Mouse (Mus musculus) C2C12 (cell line): ENCODE results near the gene Zfp473. TPM values are rescaled to one million over a fixed set of nuclear protein-coding genes. Genes with fewer than 3 reads are reported as not detected.

Experiments used
- H3K27me3 ChIP-seq: one replicate; pipeline ENCODE4 v1.6.1; 2011; ENCODE audit not compliant: control insufficient read depth, insufficient read depth, insufficient read length
- H3K36me3 ChIP-seq: one replicate; pipeline ENCODE4 v1.6.1; 2011; ENCODE audit not compliant: control insufficient read depth, insufficient read depth
- H3K4me3 ChIP-seq: one replicate; pipeline ENCODE4 v1.5.1; 2011; ENCODE audit warnings: mild to moderate bottlenecking, control low read depth; ENCODE audit not compliant: poor library complexity, insufficient read depth, severe bottlenecking
- H3K79me2 ChIP-seq: one replicate; pipeline ENCODE4 v1.6.1; 2011; ENCODE audit not compliant: control insufficient read depth, insufficient read depth
- H3K79me3 ChIP-seq: one replicate; pipeline ENCODE4 v1.6.1; 2011; ENCODE audit warnings: low read depth, control low read depth
- H3ac ChIP-seq: one replicate; pipeline ENCODE3; 2011; ENCODE audit warnings: low read depth; ENCODE audit not compliant: control insufficient read depth, insufficient read length
- CEBPB ChIP-seq: IDR thresholded peaks from one replicate; pipeline ENCODE4 v1.6.1; 2011; ENCODE audit warnings: low read depth, mild to moderate bottlenecking, control low read depth, moderate library complexity
- CTCF ChIP-seq: IDR thresholded peaks from one replicate; pipeline ENCODE4 v1.5.1; 2011; ENCODE audit not compliant: control insufficient read depth, insufficient read depth, insufficient read length
- FOSL1 ChIP-seq: IDR thresholded peaks from one replicate; pipeline ENCODE4 v1.8.0; 2011; ENCODE audit warnings: mild to moderate bottlenecking, low read length; ENCODE audit not compliant: poor library complexity, insufficient read depth, severe bottlenecking
- MAX ChIP-seq: IDR thresholded peaks from one replicate; pipeline ENCODE4 v1.6.1; 2011; ENCODE audit warnings: mild to moderate bottlenecking, control low read depth
- MYOD1 ChIP-seq: IDR thresholded peaks from one replicate; pipeline ENCODE4 v1.6.1; 2011; ENCODE audit warnings: low read depth; ENCODE audit not compliant: control insufficient read depth, insufficient read length
- MYOG ChIP-seq: IDR thresholded peaks from one replicate; pipeline ENCODE4 v1.6.1; 2011; ENCODE audit not compliant: control insufficient read depth, insufficient read length; ENCODE audit errors: extremely low read depth
- USF1 ChIP-seq: IDR thresholded peaks from one replicate; pipeline ENCODE4 v1.6.1; 2011; ENCODE audit warnings: low read depth, mild to moderate bottlenecking, control low read depth, moderate library complexity
- polyA plus RNA-seq: library from polyadenylated mRNA; unstranded; fragments of >200 nt; fragmentation: generic; extraction: Trizol; gene quantifications from one replicate; pipeline ENCODE4 v1.2.1, GENCODE M21; 2012; ENCODE audit warnings: missing spikeins

Gene Zfp473
- polyA plus RNA-seq, 1 experiment = 0.29 TPM

- peaks cover 7% of the 10 kb centered on the region for H3K79me2 ChIP-seq
- H3K36me3 ChIP-seq = peaks cover 12% of the 10 kb centered on the region
- peak within 1 kb of the TSS; percentile 45 for H3K4me3 ChIP-seq
- H3K79me3 ChIP-seq = peaks cover 3% of the 10 kb centered on the region
- H3K27me3 ChIP-seq = no peaks in the 10 kb centered on the region
- no peak for TF ChIP-seq MYOG
- no peak for TF ChIP-seq FOSL1
- no peak for TF ChIP-seq CEBPB
- TF ChIP-seq MAX = peak; percentile 10
- TF ChIP-seq CTCF = no peak
- no peak for TF ChIP-seq USF1
- H3ac ChIP-seq = peak within 1 kb of the TSS; percentile 80
Observed at GRCm38 (mm10) chr7:44748101-44749044, 2.5 kb downstream of the Zfp473 start, which contains the start of gene Vrk3. TSS of gene Vrk3 (plus strand) at chr7:44748413.

GRCm38 (mm10) chr7:44747115-44747514, 3.7 kb downstream of the Zfp473 start:
- H3K79me2 ChIP-seq = peaks cover 7% of the 10 kb centered on the region
- TF ChIP-seq MAX (no peak), MYOG (no peak), MYOD1 (no peak), USF1 (no peak), CTCF (no peak), FOSL1 (no peak)
- H3K27me3 ChIP-seq = no peaks in the 10 kb centered on the region
- H3K36me3 ChIP-seq = peaks cover 4% of the 10 kb centered on the region
- H3K79me3 ChIP-seq = peaks cover 3% of the 10 kb centered on the region
- H3ac ChIP-seq = no peak overlapping the region
- no peak overlapping the region for H3K4me3 ChIP-seq

DNA sequence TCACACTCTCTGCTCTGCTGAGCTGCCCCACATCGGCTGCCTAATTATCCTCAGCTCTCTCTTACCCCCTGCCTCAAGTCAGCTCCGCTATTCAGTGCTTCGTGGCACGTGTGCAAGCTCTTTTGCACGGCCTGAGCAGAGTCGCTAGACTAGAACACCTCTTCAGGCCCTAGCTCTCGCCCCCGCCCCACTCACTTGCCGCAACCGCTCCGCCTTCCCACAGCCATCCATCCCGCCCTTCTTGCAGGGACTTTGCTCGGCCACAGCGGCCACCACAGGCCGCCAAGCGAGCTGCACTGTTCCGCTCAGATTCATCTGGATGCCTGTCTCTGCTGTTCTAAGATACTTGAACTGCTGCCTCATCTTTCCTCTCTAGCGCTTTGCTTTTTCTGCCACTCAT, 5.8 kb downstream of the Zfp473 start:
- no peaks in the 10 kb centered on the region for H3K36me3 ChIP-seq
- peaks cover 7% of the 10 kb centered on the region for H3K79me2 ChIP-seq
- no peak for TF ChIP-seq MYOD1
- TF ChIP-seq CTCF = peak; percentile 83
- peak; percentile 24 for TF ChIP-seq CEBPB
- peak overlapping the region; percentile 25 for H3ac ChIP-seq
- peak overlapping the region; percentile 14 for H3K4me3 ChIP-seq
- H3K27me3 ChIP-seq = no peaks in the 10 kb centered on the region
- no peaks in the 10 kb centered on the region for H3K79me3 ChIP-seq

DNA sequence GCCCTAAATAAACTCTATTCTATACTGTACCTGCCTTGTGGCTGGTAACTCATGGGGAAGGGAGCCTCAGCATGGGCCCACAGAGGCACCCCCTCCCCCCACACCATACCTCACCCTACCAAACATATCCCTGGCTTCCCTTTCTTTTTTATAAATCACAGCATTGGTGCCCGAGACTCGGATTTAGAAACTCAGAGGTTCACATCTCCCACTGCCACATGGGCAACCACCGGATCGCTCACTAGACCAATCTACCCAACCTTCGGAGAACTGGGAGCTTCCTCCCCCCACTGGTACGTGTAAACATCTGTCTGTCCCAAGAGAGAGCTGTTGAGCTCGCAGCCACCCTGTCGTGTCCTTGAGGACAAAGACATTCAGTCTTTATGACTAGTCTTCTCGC, 6.6 kb downstream of the Zfp473 start:
- Histone ChIP-seq H3ac (no peak overlapping the region), H3K36me3 (no peaks in the 10 kb centered on the region), H3K79me3 (no peaks in the 10 kb centered on the region), H3K79me2 (peaks cover under 1% of the 10 kb centered on the region), H3K4me3 (no peak overlapping the region), H3K27me3 (no peaks in the 10 kb centered on the region)
- TF ChIP-seq USF1 (no peak), MYOG (no peak), MAX (no peak), CEBPB (no peak), FOSL1 (no peak), CTCF (no peak), MYOD1 (no peak)

- Histone ChIP-seq H3K79me3 (no peaks in the 10 kb centered on the region), H3K79me2 (no peaks in the 10 kb centered on the region), H3K4me3 (no peak overlapping the region), H3K27me3 (no peaks in the 10 kb centered on the region), H3ac (no peak overlapping the region), H3K36me3 (no peaks in the 10 kb centered on the region)
- TF ChIP-seq MYOD1 (no peak), MYOG (no peak), USF1 (no peak), MAX (no peak)
Observed at GRCm38 (mm10) chr7:44741361-44741760, 9.5 kb downstream of the Zfp473 start.

DNA sequence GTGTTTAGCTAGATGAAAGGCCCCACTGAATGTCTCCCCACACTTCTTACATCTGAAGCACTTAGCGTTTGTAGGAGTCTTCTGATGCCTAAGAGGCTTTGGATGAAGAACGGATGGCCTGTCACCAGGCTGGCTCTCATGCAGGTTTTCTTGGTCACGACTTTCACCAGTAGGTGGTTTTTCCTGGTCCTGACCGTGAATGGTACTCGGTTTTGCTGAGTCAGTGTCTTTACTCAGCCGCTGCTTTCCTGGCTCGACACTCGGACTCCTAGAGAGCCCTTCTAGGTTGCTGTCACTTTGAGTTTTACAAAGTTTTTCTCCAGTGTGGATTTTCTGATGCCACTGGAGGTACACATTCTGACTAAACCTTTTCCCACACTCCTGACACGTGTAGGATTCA, 17.1 kb downstream of the Zfp473 start:
- H3ac ChIP-seq = no peak overlapping the region
- no peaks in the 10 kb centered on the region for H3K36me3 ChIP-seq
- TF ChIP-seq CTCF (no peak), MAX (no peak), MYOG (no peak), USF1 (no peak), FOSL1 (no peak), CEBPB (no peak)
- no peaks in the 10 kb centered on the region for H3K79me3 ChIP-seq
- peaks cover 3% of the 10 kb centered on the region for H3K27me3 ChIP-seq
- no peak overlapping the region for H3K4me3 ChIP-seq
- H3K79me2 ChIP-seq = no peaks in the 10 kb centered on the region
